Mouse (Mus musculus) megakaryocyte, embryonic 14.5 days (primary cell): ENCODE results near the gene Acaa1a. TPM values are rescaled to one million over a fixed set of nuclear protein-coding genes. Genes with fewer than 3 reads are reported as not detected.

Experiments used
- H3K27me3 ChIP-seq: replicated peaks from 2 replicates; pipeline ENCODE3; 2012; ENCODE audit warnings: inconsistent platforms
- H3K36me3 ChIP-seq: replicated peaks from 2 replicates; pipeline ENCODE3; 2012; ENCODE audit warnings: low read length, inconsistent platforms, mixed read lengths
- H3K4me1 ChIP-seq: 2 replicates; pipeline ENCODE4 v1.6.1; 2012; ENCODE audit warnings: inconsistent platforms
- H3K4me3 ChIP-seq: replicated peaks from 2 replicates; pipeline ENCODE3; 2012; ENCODE audit warnings: moderate library complexity, mild to moderate bottlenecking, inconsistent platforms
- H3K9me3 ChIP-seq: 2 replicates; pipeline ENCODE4 v1.6.1; 2012; ENCODE audit warnings: inconsistent platforms
- FLI1 ChIP-seq: IDR thresholded peaks from 2 replicates; pipeline ENCODE4 v1.6.1; 2012; ENCODE audit warnings: low read length, inconsistent platforms, mixed read lengths
- GATA1 ChIP-seq: IDR thresholded peaks from 3 replicates; pipeline ENCODE4 v1.6.1; 2012; ENCODE audit warnings: mixed read lengths, low read length, inconsistent platforms, borderline replicate concordance
- polyA plus RNA-seq: library from polyadenylated mRNA; stranded (reverse); fragments of >175 nt; gene quantifications from 2 replicates; pipeline ENCODE4 v1.2.3, GENCODE M21; 2012; ENCODE audit warnings: low replicate concordance; ENCODE audit not compliant: insufficient read depth

Acaa1a gene
- 77.2 and 206 TPM in 2 replicates for polyA plus RNA-seq

- Histone ChIP-seq H3K27me3 (no peaks in the 10 kb centered on the region), H3K9me3 (no peaks in the 10 kb centered on the region), H3K4me3 (peak within 1 kb of the TSS; percentile 96), H3K4me1 (peaks cover 63% of the 10 kb centered on the region), H3K36me3 (peaks cover 57% of the 10 kb centered on the region)
- TF ChIP-seq GATA1: no peak
- no peak for TF ChIP-seq FLI1
Observed at GRCm38 (mm10) chr9:119339558-119340211, at the start of gene Acaa1a. TSS of gene Acaa1a (plus strand) at chr9:119339676.

- peaks cover 81% of the 10 kb centered on the region for H3K36me3 ChIP-seq
- no peaks in the 10 kb centered on the region for H3K9me3 ChIP-seq
- TF ChIP-seq GATA1 (no peak), FLI1 (no peak)
- H3K4me3 ChIP-seq: no peak overlapping the region
- H3K4me1 ChIP-seq: peaks cover 21% of the 10 kb centered on the region
- no peaks in the 10 kb centered on the region for H3K27me3 ChIP-seq
Observed at GRCm38 (mm10) chr9:119290791-119291190, 48.7 kb upstream of the Acaa1a start.

GRCm38 (mm10) chr9:119297696-119298095 is 41.8 kb upstream of the Acaa1a start:
- H3K4me1 ChIP-seq: 0 out of 2 replicates have a peak, but pooled peaks cover 13% of the 10 kb centered on the region
- H3K27me3 ChIP-seq: no peaks in the 10 kb centered on the region
- no peak overlapping the region for H3K4me3 ChIP-seq
- peaks cover 88% of the 10 kb centered on the region for H3K36me3 ChIP-seq
- no peaks in the 10 kb centered on the region for H3K9me3 ChIP-seq
- no peak for TF ChIP-seq FLI1
- no peak for TF ChIP-seq GATA1

GRCm38 (mm10) chr9:119298563-119298962 is 40.9 kb upstream of the Acaa1a start:
- H3K9me3 ChIP-seq: no peaks in the 10 kb centered on the region
- peaks cover 92% of the 10 kb centered on the region for H3K36me3 ChIP-seq
- 0 out of 2 replicates have a peak, but pooled peaks cover 13% of the 10 kb centered on the region for H3K4me1 ChIP-seq
- H3K27me3 ChIP-seq: no peaks in the 10 kb centered on the region
- TF ChIP-seq FLI1 (no peak), GATA1 (no peak)
- no peak overlapping the region for H3K4me3 ChIP-seq

GRCm38 (mm10) chr9:119305863-119306262 is 33.6 kb upstream of the Acaa1a start:
- no peak overlapping the region for H3K4me3 ChIP-seq
- TF ChIP-seq GATA1 (no peak), FLI1 (no peak)
- peaks cover 58% of the 10 kb centered on the region for H3K36me3 ChIP-seq
- H3K4me1 ChIP-seq: peaks cover 27% of the 10 kb centered on the region
- H3K9me3 ChIP-seq: no peaks in the 10 kb centered on the region
- H3K27me3 ChIP-seq: no peaks in the 10 kb centered on the region

GRCm38 (mm10) chr9:119309067-119309466 is 30.4 kb upstream of the Acaa1a start:
- H3K36me3 ChIP-seq: peaks cover 37% of the 10 kb centered on the region
- TF ChIP-seq GATA1 (no peak), FLI1 (no peak)
- H3K27me3 ChIP-seq: no peaks in the 10 kb centered on the region
- H3K4me3 ChIP-seq: no peak overlapping the region
- peaks cover 51% of the 10 kb centered on the region for H3K4me1 ChIP-seq
- H3K9me3 ChIP-seq: no peaks in the 10 kb centered on the region

- peaks cover 23% of the 10 kb centered on the region for H3K36me3 ChIP-seq
- H3K4me1 ChIP-seq: peaks cover 71% of the 10 kb centered on the region
- no peaks in the 10 kb centered on the region for H3K27me3 ChIP-seq
- no peak for TF ChIP-seq GATA1
- no peak for TF ChIP-seq FLI1
- H3K4me3 ChIP-seq: peak overlapping the region; percentile 7
- H3K9me3 ChIP-seq: no peaks in the 10 kb centered on the region
Observed at GRCm38 (mm10) chr9:119313096-119313495, 26.4 kb upstream of the Acaa1a start.

- Histone ChIP-seq H3K27me3 (no peaks in the 10 kb centered on the region), H3K9me3 (no peaks in the 10 kb centered on the region), H3K4me1 (peaks cover 68% of the 10 kb centered on the region), H3K4me3 (no peak overlapping the region), H3K36me3 (peaks cover 15% of the 10 kb centered on the region)
- TF ChIP-seq FLI1: no peak
- TF ChIP-seq GATA1: no peak
Observed at GRCm38 (mm10) chr9:119318891-119319290, 20.6 kb upstream of the Acaa1a start.

- Histone ChIP-seq H3K4me1 (peaks cover 66% of the 10 kb centered on the region), H3K9me3 (no peaks in the 10 kb centered on the region), H3K27me3 (no peaks in the 10 kb centered on the region), H3K36me3 (peaks cover 7% of the 10 kb centered on the region), H3K4me3 (peak overlapping the region; percentile 33)
- TF ChIP-seq GATA1: no peak
- TF ChIP-seq FLI1: no peak
Observed at GRCm38 (mm10) chr9:119320446-119320845, 19.0 kb upstream of the Acaa1a start.

GRCm38 (mm10) chr9:119320946-119321345 is 18.5 kb upstream of the Acaa1a start:
- no peaks in the 10 kb centered on the region for H3K27me3 ChIP-seq
- H3K4me3 ChIP-seq: peak overlapping the region; percentile 99
- H3K36me3 ChIP-seq: peaks cover 7% of the 10 kb centered on the region
- no peaks in the 10 kb centered on the region for H3K9me3 ChIP-seq
- TF ChIP-seq GATA1 (no peak), FLI1 (no peak)
- peaks cover 62% of the 10 kb centered on the region for H3K4me1 ChIP-seq
